Mouse (Mus musculus) kidney, adult 2 months (tissue): ENCODE data around the gene D8Ertd738e. TPM values are rescaled to one million over a fixed set of nuclear protein-coding genes. Genes with fewer than 3 reads are reported as not detected.
"Not testable (repeated sequence)": the region's sequence is repeated elsewhere in the genome, so short reads cannot be mapped to it uniquely, and the experiment has no call there.

Source experiments
- DNase-seq: peaks from one replicate; pipeline ENCODE4 v3.0.0; 2021
- H3K27ac ChIP-seq: fragments of 200-500 bp; 2 replicates; pipeline ENCODE4 v1.5.1; 2012; ENCODE audit warnings: low read depth, low read length, control low read depth, inconsistent platforms; ENCODE audit not compliant: insufficient read depth
- H3K27me3 ChIP-seq: fragments of 200-500 bp; replicated peaks from 2 replicates; pipeline ENCODE4 v1.6.1; 2012; ENCODE audit warnings: mild to moderate bottlenecking, moderate library complexity, low read length, inconsistent platforms; ENCODE audit not compliant: control insufficient read depth, insufficient read depth
- H3K36me3 ChIP-seq: fragments of 200-500 bp; 2 replicates; pipeline ENCODE4 v1.6.1; 2012; ENCODE audit warnings: mild to moderate bottlenecking, moderate library complexity, low read length, inconsistent platforms; ENCODE audit not compliant: control insufficient read depth, insufficient read depth
- H3K4me1 ChIP-seq: fragments of 200-500 bp; 2 replicates; pipeline ENCODE4 v1.6.1; 2011; ENCODE audit warnings: low read length; ENCODE audit not compliant: control insufficient read depth, insufficient read depth
- H3K4me3 ChIP-seq: fragments of 200-500 bp; 2 replicates; pipeline ENCODE4 v1.5.1; 2011; ENCODE audit warnings: mild to moderate bottlenecking, low read depth, low read length, control low read depth; ENCODE audit not compliant: insufficient read depth
- CTCF ChIP-seq: fragments of 200-500 bp; conservative IDR thresholded peaks from 2 replicates; pipeline ENCODE4 v1.5.1; 2011; ENCODE audit warnings: low read depth, mild to moderate bottlenecking, control low read depth, low read length, moderate library complexity, mixed read lengths; ENCODE audit not compliant: insufficient read depth, insufficient read length
- POLR2A ChIP-seq: fragments of 200-500 bp; IDR thresholded peaks from one replicate; pipeline ENCODE4 v1.6.1; 2011; ENCODE audit warnings: low read depth, low read length, control low read depth
- WGBS: fragments of 180-500 bp; shearing (Covaris S2); methylation state at CpG from one replicate; pipeline ENCODE4 v1.1.7; 2018; 5-methylcytosine and 5-hydroxymethylcytosine counted together
- polyA plus RNA-seq: library from polyadenylated mRNA; depleted of rRNA; stranded (reverse); fragments of >200 nt; gene quantifications from 2 replicates; pipeline ENCODE4 v1.2.3, GENCODE M21; 2012; rRNA removed

The D8Ertd738e gene
- polyA plus RNA-seq: 216 and 246 TPM in 2 replicates

- H3K4me1 ChIP-seq: peaks cover 2% of the 10 kb centered on the region; the same call in 1 of the 2 replicates
- DNase-seq: peak; percentile 95
- no peaks in the 10 kb centered on the region for H3K27me3 ChIP-seq
- peak within 1 kb of the TSS; percentile 94 for H3K4me3 ChIP-seq
- H3K27ac ChIP-seq: peak within 1 kb of the TSS; percentile 41; the same call in 1 of the 2 replicates
- TF ChIP-seq CTCF (no peak), POLR2A (peak; percentile 92)
- 3% methylated on average over 52 of the region's 52 CpGs for WGBS
- H3K36me3 ChIP-seq: no peaks in the 10 kb centered on the region
Measured at GRCm38 (mm10) chr8:84249257-84250170, at the start of gene D8Ertd738e. D8Ertd738e (minus strand) TSS chr8:84249719.

- TF ChIP-seq CTCF: no peak
- TF ChIP-seq POLR2A: no peak
- 73% methylated on average over 5 of the region's 5 CpGs for WGBS
Measured at GRCm38 (mm10) chr8:84297029-84297785, 47.7 kb upstream of the D8Ertd738e start.

GRCm38 (mm10) chr8:84291688-84292087, 42.2 kb upstream of the D8Ertd738e start:
- Histone ChIP-seq H3K27ac (no peak overlapping the region), H3K27me3 (no peaks in the 10 kb centered on the region), H3K36me3 (no peaks in the 10 kb centered on the region), H3K4me1 (no peaks in the 10 kb centered on the region), H3K4me3 (no peak overlapping the region)
- TF ChIP-seq POLR2A (no peak), CTCF (peak; percentile 73)
- peak; percentile 37 for DNase-seq
- WGBS: 24% methylated on average over 8 of the region's 8 CpGs

More at GRCm38 (mm10) chr8:84297029-84297785, 47.7 kb upstream of the D8Ertd738e start:
- no peak for DNase-seq
- no peaks in the 10 kb centered on the region for H3K36me3 ChIP-seq
- no peaks in the 10 kb centered on the region for H3K4me1 ChIP-seq
- no peak overlapping the region for H3K4me3 ChIP-seq
- no peak overlapping the region for H3K27ac ChIP-seq
- no peaks in the 10 kb centered on the region; the same call in 1 of the 2 replicates for H3K27me3 ChIP-seq

- WGBS: 71% methylated on average over 5 of the region's 5 CpGs
- H3K4me1 ChIP-seq: no peaks in the 10 kb centered on the region
Measured at GRCm38 (mm10) chr8:84291086-84291485, 41.6 kb upstream of the D8Ertd738e start.

GRCm38 (mm10) chr8:84288892-84289291, 39.4 kb upstream of the D8Ertd738e start:
- H3K4me3 ChIP-seq: no peak overlapping the region
- no peaks in the 10 kb centered on the region for H3K4me1 ChIP-seq
- no peak overlapping the region for H3K27ac ChIP-seq
- 65% methylated on average over 2 of the region's 2 CpGs for WGBS
- no peaks in the 10 kb centered on the region for H3K36me3 ChIP-seq
- H3K27me3 ChIP-seq: no peaks in the 10 kb centered on the region
- TF ChIP-seq CTCF (peak; percentile 51), POLR2A (no peak)
- DNase-seq: peak; percentile 19

More at GRCm38 (mm10) chr8:84291086-84291485, 41.6 kb upstream of the D8Ertd738e start:
- H3K36me3 ChIP-seq: no peaks in the 10 kb centered on the region
- DNase-seq: no peak
- no peak overlapping the region for H3K4me3 ChIP-seq
- no peak overlapping the region for H3K27ac ChIP-seq
- H3K27me3 ChIP-seq: no peaks in the 10 kb centered on the region
- TF ChIP-seq CTCF: no peak
- TF ChIP-seq POLR2A: no peak

GRCm38 (mm10) chr8:84285665-84286064, 36.1 kb upstream of the D8Ertd738e start:
- not testable (repeated sequence) for H3K4me3 ChIP-seq, H3K36me3 ChIP-seq, H3K27ac ChIP-seq, H3K4me1 ChIP-seq, H3K27me3 ChIP-seq
- TF ChIP-seq CTCF: peak; percentile 72
- WGBS: 48% methylated on average over 5 of the region's 5 CpGs
- peak; percentile 60 for DNase-seq
